ENCODE assay signal across 14 mouse cellular contexts in genomic region chr16:35771606-35772005, GRCm38 (mm10). TPM values are rescaled to one million over a fixed set of nuclear protein-coding genes. Genes with fewer than 3 reads are reported as not detected.
A peak's percentile ranks its signal among the peaks of the same experiment; 100 is the strongest.
DNase-seq lines count a peak whose midpoint lies in the region; ATAC-seq and TF ChIP-seq lines count a peak whose summit lies in the region.
"Had no signal": no experiment of that assay in that cellular context is flagged by ENCODE, and none has a peak within 500 bp of the region (broad histone marks: within the 10 kb centered on the region; RNA-seq: fewer than 3 reads in every experiment).

No protein-coding gene starts in this region.

- peak; percentile 61 for DNase-seq in heart, embryonic 10.5 days (ENCODE audit: low spot score)
- no peak for DNase-seq in CH12.LX (ENCODE audit: extremely low read depth)
- DNase-seq in adrenal gland, adult 8-10 months, result no peak
- no peak for DNase-seq in lung, adult 2 months
- no peak for DNase-seq in cerebellum, postnatal 14 days
- DNase-seq: B cell, adult 2 months; cerebellum, adult 2 months; gastrocnemius, adult 2 months; heart, postnatal 36 days; kidney, postnatal 4 days; lung, postnatal 36 days had no signal

- no peaks in the 10 kb centered on the region for H3K27me3 ChIP-seq in heart, embryonic 10.5 days (ENCODE audit: insufficient read depth, poor library complexity, severe bottlenecking)
- H3K27me3 ChIP-seq in heart, embryonic 12.5 days (replicated peaks), result no peaks in the 10 kb centered on the region
- H3K27me3 ChIP-seq in CH12.LX (replicated peaks), result peaks cover 16% of the 10 kb centered on the region
- no peaks in the 10 kb centered on the region for H3K27me3 ChIP-seq in forebrain, embryonic 15.5 days
- no peaks in the 10 kb centered on the region for H3K27me3 ChIP-seq in liver, embryonic 16.5 days (ENCODE audit: control insufficient read depth, insufficient read depth, low read depth, low read length)

- H3K4me1 ChIP-seq in heart, embryonic 10.5 days, result peaks cover 32% of the 10 kb centered on the region
- peaks cover 16% of the 10 kb centered on the region for H3K4me1 ChIP-seq in heart, embryonic 12.5 days (replicated peaks)
- H3K4me1 ChIP-seq in CH12.LX (ENCODE audit: control insufficient read depth in 1 of 2, insufficient read depth in 2 of 2), result peaks cover 12 to 52% of the 10 kb centered on the region in 2 experiments
- peaks cover 42% of the 10 kb centered on the region for H3K4me1 ChIP-seq in forebrain, embryonic 15.5 days
- H3K4me1 ChIP-seq in liver, embryonic 16.5 days (ENCODE audit: control insufficient read depth, low read depth, low read length), result peaks cover 34% of the 10 kb centered on the region
- H3K4me1 ChIP-seq in lung, adult 2 months (ENCODE audit: control insufficient read depth, insufficient read depth, low read length), result peaks cover 2% of the 10 kb centered on the region; the same call in 1 of the 2 replicates

- dilution Hi-C loops in CH12.LX (cut with MboI; ENCODE audit: extremely low pct_ligation_motif_present, extremely low pct_unique_long_range_greater_than_20kb, low sequenced_read_pairs), result no loop called here

- in situ Hi-C loops in CH12.LX (cut with MboI; ENCODE audit: low pct_ligation_motif_present, low pct_unique_long_range_greater_than_20kb, low sequenced_read_pairs), result loop anchor here (5.0 kb wide), 1 partner anchor 34 kb away; no protein-coding TSS in a partner anchor

- no peak overlapping the region for H3K27ac ChIP-seq in heart, embryonic 10.5 days
- H3K27ac ChIP-seq in heart, embryonic 12.5 days (ENCODE audit: poor library complexity, severe bottlenecking), result no peak overlapping the region
- H3K27ac ChIP-seq in CH12.LX (ENCODE audit: insufficient read depth, low read depth), result no peak overlapping the region
- no peak overlapping the region for H3K27ac ChIP-seq in forebrain, embryonic 15.5 days (replicated peaks)
- no peak overlapping the region for H3K27ac ChIP-seq in liver, embryonic 16.5 days (ENCODE audit: low read length)
- H3K27ac ChIP-seq: gastrocnemius, adult 2 months had no signal

- no peak for TF ChIP-seq POLR2A in CH12.LX (IDR thresholded peaks at IDR 0.05; ENCODE audit: low read depth, low read length)
- TF ChIP-seq POLR2A in lung, adult 2 months (IDR thresholded peaks at IDR 0.05; ENCODE audit: borderline replicate concordance, extremely low read depth, low read depth, low read length), result no peak

- WGBS in heart, embryonic 10.5 days, result 82% methylated on average over 5 of the region's 5 CpGs
- 79% methylated on average over 5 of the region's 5 CpGs for WGBS in heart, embryonic 12.5 days
- WGBS in forebrain, embryonic 15.5 days, result 89% methylated on average over 5 of the region's 5 CpGs
- WGBS in liver, embryonic 16.5 days (ENCODE audit: insufficient replicate concordance), result 74% methylated on average over 5 of the region's 5 CpGs
- WGBS in lung, adult 2 months, result 86% methylated on average over 5 of the region's 5 CpGs

- H3K9me3 ChIP-seq in heart, embryonic 10.5 days, result no peaks in the 10 kb centered on the region
- no peaks in the 10 kb centered on the region for H3K9me3 ChIP-seq in heart, embryonic 12.5 days (replicated peaks)
- H3K9me3 ChIP-seq in CH12.LX (replicated peaks; ENCODE audit: low read length), result no peaks in the 10 kb centered on the region
- H3K9me3 ChIP-seq in forebrain, embryonic 15.5 days, result no peaks in the 10 kb centered on the region
- no peaks in the 10 kb centered on the region for H3K9me3 ChIP-seq in liver, embryonic 16.5 days (replicated peaks; ENCODE audit: control insufficient read depth, low read length)

- no peak overlapping the region for H3K4me3 ChIP-seq in heart, embryonic 10.5 days
- H3K4me3 ChIP-seq in heart, embryonic 12.5 days, result no peak overlapping the region
- peak overlapping the region in 1 of 3 experiments; percentile 82 for H3K4me3 ChIP-seq in CH12.LX (replicated peaks in 1 of 3; ENCODE audit: low read depth in 2 of 3, low read length in 2 of 3, poor library complexity in 1 of 3)
- no peak overlapping the region for H3K4me3 ChIP-seq in forebrain, embryonic 15.5 days
- H3K4me3 ChIP-seq in liver, embryonic 16.5 days (ENCODE audit: low read depth, low read length), result peak overlapping the region; percentile 83; the same call in 1 of the 2 replicates
- H3K4me3 ChIP-seq in lung, adult 2 months (replicated peaks; ENCODE audit: extremely low read depth, low read depth, low read length), result no peak overlapping the region

- TF ChIP-seq RAD21 in CH12.LX (IDR thresholded peaks at IDR 0.05; ENCODE audit: low read depth, low read length), result no peak

- no peak overlapping the region for H3K4me2 ChIP-seq in heart, embryonic 12.5 days
- 0 out of 2 replicates have a peak overlapping the region, but pooled peaks have one; percentile 77 for H3K4me2 ChIP-seq in CH12.LX (ENCODE audit: insufficient read depth, low read depth, poor library complexity, severe bottlenecking)
- H3K4me2 ChIP-seq in forebrain, embryonic 15.5 days (replicated peaks), result peak overlapping the region; percentile 85
- peak overlapping the region; percentile 95 for H3K4me2 ChIP-seq in liver, embryonic 16.5 days (ENCODE audit: low read depth, low read length)

- no peak for ATAC-seq in heart, embryonic 12.5 days (ENCODE audit: insufficient number of reproducible peaks, low FRiP score)
- ATAC-seq in forebrain, embryonic 15.5 days (replicated peaks), result no peak
- ATAC-seq in liver, embryonic 16.5 days (ENCODE audit: low read depth), result no peak

- peaks cover 4% of the 10 kb centered on the region; the same call in 1 of the 2 replicates for H3K79me2 ChIP-seq in CH12.LX (replicated peaks; ENCODE audit: control insufficient read depth, extremely low read depth, insufficient read depth, poor library complexity, severe bottlenecking)

- H3K9ac ChIP-seq in heart, embryonic 12.5 days, result no peak overlapping the region
- H3K9ac ChIP-seq in CH12.LX (ENCODE audit: insufficient read depth, low read depth), result no peak overlapping the region
- H3K9ac ChIP-seq in forebrain, embryonic 15.5 days (replicated peaks), result no peak overlapping the region
- no peak overlapping the region for H3K9ac ChIP-seq in liver, embryonic 16.5 days (ENCODE audit: low read depth, low read length)

- no peak for TF ChIP-seq EP300 in CH12.LX (IDR thresholded peaks at IDR 0.05; ENCODE audit: low read length)

- peak in 1 of 2 experiments; percentile 25; a peak in 2 of 4 replicates for TF ChIP-seq CTCF in CH12.LX (conservative IDR thresholded peaks at IDR 0.05 in 1 of 2, IDR thresholded peaks at IDR 0.05 in 1 of 2; ENCODE audit: low read depth in 2 of 2, low read length in 2 of 2)
- TF ChIP-seq CTCF in lung, adult 2 months (IDR thresholded peaks at IDR 0.05; ENCODE audit: insufficient read depth, low read length), result no peak

- no peaks in the 10 kb centered on the region for H3K36me3 ChIP-seq in heart, embryonic 10.5 days
- H3K36me3 ChIP-seq in heart, embryonic 12.5 days, result no peaks in the 10 kb centered on the region
- H3K36me3 ChIP-seq in CH12.LX (replicated peaks in 1 of 2; ENCODE audit: control insufficient read depth in 1 of 2, insufficient read depth in 1 of 2, low read length in 1 of 2), result peaks cover 0 to 16% of the 10 kb centered on the region in 2 experiments
- H3K36me3 ChIP-seq in forebrain, embryonic 15.5 days, result no peaks in the 10 kb centered on the region
- H3K36me3 ChIP-seq in liver, embryonic 16.5 days (ENCODE audit: control insufficient read depth, insufficient read depth), result no peaks in the 10 kb centered on the region

TF ChIP-seq in CH12.LX, 34 proteins besides CTCF, POLR2A, EP300 and RAD21:
- TF ChIP-seq BHLHE40 (IDR thresholded peaks at IDR 0.05; ENCODE audit: low read depth, low read length) (0 out of 2 replicates have a peak, but pooled peaks have one; percentile 16), ZC3H11A (IDR thresholded peaks at IDR 0.05; ENCODE audit: low read depth, low read length) (no peak)
TF ChIP-seq in CH12.LX: peak in this region for 1.

RNA-seq across cellular contexts. Expression of gene Hspbap1, which starts 1.4 kb away (rescaled TPM):
- 16.5 and 21.8 TPM in 2 replicates for polyA plus RNA-seq in heart, embryonic 10.5 days (2016; fragmentation: Nextera tagmentation; extraction: Ambion mirVana)
- 10.7 and 10.9 TPM in 2 replicates for polyA plus RNA-seq in heart, embryonic 12.5 days (2016; fragmentation: Nextera tagmentation; extraction: Ambion mirVana)
- total RNA-seq in CH12.LX (2012; rRNA removed) (15.9 and 18.3 TPM in 2 replicates), CH12.LX (2014; rRNA removed) (12.1 and 13.6 TPM in 2 replicates)
- polyA plus RNA-seq in CH12.LX (2012; ENCODE audit: insufficient read length, low read depth), result 15.3 and 17.6 TPM in 2 replicates
- 22.4 and 23.7 TPM in 2 replicates for polyA plus RNA-seq in forebrain, embryonic 15.5 days (2015; fragmentation: Nextera tagmentation; extraction: Ambion mirVana)
- polyA plus RNA-seq in liver, embryonic 16.5 days (2015; fragmentation: Nextera tagmentation; extraction: Ambion mirVana), result 16.1 and 17.2 TPM in 2 replicates
- total RNA-seq in adrenal gland, adult 8-10 months (2022), result 1 to 10 TPM; 6.6 to 9.8 (median 7.8) TPM
- polyA plus RNA-seq in lung, adult 2 months (2012; rRNA removed), result 4.2 and 5.8 TPM in 2 replicates

RNA-seq across cellular contexts. Expression of gene Dirc2, which starts 2.5 kb away (rescaled TPM):
- polyA plus RNA-seq in heart, embryonic 10.5 days (2016; fragmentation: Nextera tagmentation; extraction: Ambion mirVana), result 8.9 and 14.2 TPM in 2 replicates
- 14.4 and 15.1 TPM in 2 replicates for polyA plus RNA-seq in heart, embryonic 12.5 days (2016; fragmentation: Nextera tagmentation; extraction: Ambion mirVana)
- total RNA-seq in CH12.LX (2012; rRNA removed) (5.7 and 6.4 TPM in 2 replicates), CH12.LX (2014; rRNA removed) (6.8 and 7.3 TPM in 2 replicates)
- 6.6 and 6.9 TPM in 2 replicates for polyA plus RNA-seq in CH12.LX (2012; ENCODE audit: insufficient read length, low read depth)
- polyA plus RNA-seq in forebrain, embryonic 15.5 days (2015; fragmentation: Nextera tagmentation; extraction: Ambion mirVana), result 33.1 and 40.1 TPM in 2 replicates
- polyA plus RNA-seq in liver, embryonic 16.5 days (2015; fragmentation: Nextera tagmentation; extraction: Ambion mirVana), result 4.4 and 4.6 TPM in 2 replicates
- 10 to 100 TPM; 32.3 to 57.3 (median 43.9) TPM for total RNA-seq in adrenal gland, adult 8-10 months (2022)
- 31.8 and 41.7 TPM in 2 replicates for polyA plus RNA-seq in lung, adult 2 months (2012; rRNA removed)
